Mouse (Mus musculus): Measurements from ENCODE around the gene Il7r.

DNA sequence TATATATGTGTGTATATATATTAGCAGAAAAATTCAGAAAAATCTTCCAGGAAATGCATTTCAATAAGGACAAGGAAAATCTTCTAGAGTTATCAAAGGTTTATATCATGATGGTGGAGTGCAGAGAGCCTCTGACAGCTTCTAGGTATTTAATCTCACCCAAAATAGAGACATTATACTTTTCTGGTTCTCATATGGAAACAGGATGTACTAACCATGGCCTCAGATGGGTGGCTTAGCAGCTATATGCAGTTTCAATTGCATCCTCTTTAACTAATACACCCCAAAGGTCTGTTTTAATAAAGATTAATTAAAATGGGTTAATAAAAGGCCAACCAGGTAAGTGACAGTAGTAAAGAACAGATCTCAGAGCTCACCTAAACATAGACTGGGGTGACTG lies 3.6 kb downstream of the Il7r start:
- TF ChIP-seq CTCF (IDR thresholded peaks at IDR 0.05; ENCODE audit: borderline replicate concordance, insufficient read depth, low read depth, low read length) (no peak), POLR2A (IDR thresholded peaks at IDR 0.05; ENCODE audit: borderline replicate concordance, insufficient read depth, low read length) (no peak)
